Mouse (Mus musculus): Measurements from ENCODE around the gene Sectm1a. TPM values are rescaled to one million over a fixed set of nuclear protein-coding genes. Genes with fewer than 3 reads are reported as not detected.

Sectm1a gene
- polyA plus RNA-seq, 1 experiment from 2014 or later: 0.29 TPM

DNA sequence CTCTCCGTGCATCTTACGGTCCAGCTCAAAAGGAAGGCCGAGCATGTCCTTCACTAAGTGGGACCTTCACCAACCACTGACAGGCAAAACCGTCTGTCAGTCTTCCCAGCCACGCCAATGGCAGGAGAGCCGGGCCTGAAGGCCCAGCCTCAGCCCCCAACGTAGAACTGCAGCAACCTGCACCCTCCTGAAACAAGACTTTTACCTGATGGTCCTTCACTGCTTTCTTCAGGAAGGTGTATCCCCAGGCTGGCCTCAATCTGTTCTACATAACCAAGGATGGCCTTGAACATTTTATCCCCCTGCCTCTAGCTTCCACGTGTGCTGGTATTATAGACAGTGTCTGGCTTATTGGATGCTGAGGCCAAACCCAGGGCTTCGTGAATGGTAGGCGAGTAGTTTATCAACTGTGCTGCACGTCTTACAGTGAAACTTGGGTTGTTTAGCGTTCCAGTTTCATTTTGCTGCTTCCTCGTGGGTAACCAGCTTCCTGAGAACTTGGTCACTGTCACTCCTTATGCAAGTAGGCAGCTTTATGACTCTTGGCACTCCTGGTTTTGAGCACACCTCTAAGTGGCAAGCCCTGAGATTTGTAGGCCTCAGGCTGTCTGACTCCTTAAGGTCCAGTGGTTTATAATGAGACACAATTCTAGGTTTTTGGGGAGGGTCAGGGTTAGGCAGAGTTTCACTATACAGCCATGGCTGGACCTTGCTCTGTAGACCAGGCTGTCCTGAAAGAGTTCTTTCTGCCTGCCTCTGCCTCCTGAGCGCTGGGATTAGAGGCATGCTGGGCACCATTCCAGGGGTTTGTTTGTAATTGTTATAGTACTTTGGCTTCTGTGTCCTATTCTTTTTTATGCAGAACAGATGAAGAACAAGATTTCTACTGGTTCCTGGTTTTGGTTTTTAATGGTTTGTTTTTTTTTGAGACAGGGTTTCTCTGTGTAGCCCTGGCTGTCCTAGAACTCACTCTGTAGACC, 11.9 kb upstream of the Sectm1a start:
- Histone ChIP-seq H3K9me3 (ENCODE audit: low read length) (no peaks in the 10 kb centered on the region), H3K27ac (ENCODE audit: low read length) (no peak overlapping the region), H3K9ac (replicated peaks; ENCODE audit: low read depth) (no peak overlapping the region), H3K36me3 (ENCODE audit: insufficient read depth, low read length) (no peaks in the 10 kb centered on the region), H3K4me1 (ENCODE audit: insufficient read depth, low read depth, low read length) (no peaks in the 10 kb centered on the region), H3K27me3 (replicated peaks; ENCODE audit: insufficient read depth, low read length) (no peaks in the 10 kb centered on the region), H3K4me2 (replicated peaks; ENCODE audit: low read depth, low read length) (no peak overlapping the region), H3K4me3 (ENCODE audit: low read depth, low read length) (no peak overlapping the region)
- ATAC-seq (no peak), DNase-seq (ENCODE audit: low spot score) (no peak)
- TF ChIP-seq EP300 (IDR thresholded peaks at IDR 0.05) (no peak), CTCF (IDR thresholded peaks at IDR 0.05) (no peak)
- 87% methylated on average over 14 of the region's 14 CpGs for WGBS

DNA sequence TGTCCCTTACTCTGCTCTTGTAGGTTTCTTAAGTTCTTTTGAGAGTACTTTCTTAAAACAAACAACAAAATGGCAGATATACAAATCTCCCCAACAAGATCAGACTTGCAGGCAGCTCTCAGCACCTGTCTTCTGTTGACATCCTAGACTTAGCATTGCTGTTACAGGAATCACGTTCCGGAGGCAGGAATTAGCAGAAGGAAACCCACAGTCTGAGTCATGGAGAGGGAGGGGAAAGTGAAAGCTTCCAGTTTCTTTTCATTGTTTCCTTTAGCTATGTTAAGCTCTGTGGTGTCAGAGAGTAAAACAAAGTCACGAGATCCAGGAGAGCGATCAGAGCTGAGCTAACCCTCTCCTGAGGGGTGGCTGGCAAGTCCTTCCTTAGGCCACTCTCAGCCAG, 9.9 kb upstream of the Sectm1a start:
- ATAC-seq (peak; percentile 53), DNase-seq (ENCODE audit: low spot score) (peak; percentile 60)
- no peak overlapping the region for H3K4me2 ChIP-seq (replicated peaks; ENCODE audit: low read depth, low read length)
- H3K36me3 ChIP-seq (ENCODE audit: insufficient read depth, low read length): no peaks in the 10 kb centered on the region
- 43% methylated on average over 4 of the region's 4 CpGs for WGBS
- no peak overlapping the region for H3K9ac ChIP-seq (replicated peaks; ENCODE audit: low read depth)
- no peak for TF ChIP-seq EP300 (IDR thresholded peaks at IDR 0.05)
- TF ChIP-seq CTCF (IDR thresholded peaks at IDR 0.05): no peak
- no peaks in the 10 kb centered on the region for H3K27me3 ChIP-seq (replicated peaks; ENCODE audit: insufficient read depth, low read length)
- H3K9me3 ChIP-seq (ENCODE audit: low read length): no peaks in the 10 kb centered on the region
- H3K27ac ChIP-seq (ENCODE audit: low read length): no peak overlapping the region
- H3K4me3 ChIP-seq (ENCODE audit: low read depth, low read length): no peak overlapping the region
- H3K4me1 ChIP-seq (ENCODE audit: insufficient read depth, low read depth, low read length): no peaks in the 10 kb centered on the region

DNA sequence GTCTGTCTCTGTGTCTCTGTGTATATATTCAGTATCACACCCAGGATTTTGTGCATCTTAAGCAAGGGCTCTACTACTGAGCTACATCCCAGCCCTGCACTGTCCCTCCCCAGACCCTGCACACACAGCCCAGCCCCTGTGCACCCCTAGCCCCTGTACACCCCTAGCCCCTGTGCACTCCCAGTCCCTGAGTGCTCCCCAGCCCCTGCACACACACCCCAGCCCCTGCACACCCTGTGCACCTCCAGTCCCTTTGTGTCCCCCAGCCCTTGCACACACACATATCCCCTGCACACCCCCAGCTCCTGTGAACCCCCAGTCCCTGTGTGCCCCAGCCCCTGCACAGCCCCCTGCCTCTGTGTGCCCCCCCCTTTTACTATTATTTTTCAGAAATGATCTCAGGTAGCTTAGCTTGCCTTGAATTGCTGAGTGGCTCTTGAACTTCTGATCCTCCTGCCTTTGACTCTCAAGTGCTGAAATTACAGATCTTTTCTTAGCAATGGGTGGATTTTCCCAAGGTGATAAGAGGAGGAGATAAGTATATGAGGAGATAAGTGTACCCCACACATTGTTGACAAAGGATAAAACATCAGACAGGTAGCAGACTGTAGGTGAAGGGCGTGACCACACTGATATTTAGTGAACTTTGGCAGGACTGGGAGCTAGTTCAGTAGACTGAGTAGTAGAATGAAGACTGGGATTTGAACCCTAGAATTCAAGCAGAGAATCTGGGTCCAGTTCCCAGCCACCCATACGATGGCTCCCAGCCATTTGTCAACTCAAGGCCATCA, 8.9 kb upstream of the Sectm1a start:
- Histone ChIP-seq H3K27ac (ENCODE audit: low read length) (no peak overlapping the region), H3K9me3 (ENCODE audit: low read length) (no peaks in the 10 kb centered on the region), H3K4me2 (replicated peaks; ENCODE audit: low read depth, low read length) (no peak overlapping the region), H3K36me3 (ENCODE audit: insufficient read depth, low read length) (no peaks in the 10 kb centered on the region), H3K4me3 (ENCODE audit: low read depth, low read length) (no peak overlapping the region), H3K9ac (replicated peaks; ENCODE audit: low read depth) (no peak overlapping the region), H3K27me3 (replicated peaks; ENCODE audit: insufficient read depth, low read length) (no peaks in the 10 kb centered on the region), H3K4me1 (ENCODE audit: insufficient read depth, low read depth, low read length) (no peaks in the 10 kb centered on the region)
- no peak for TF ChIP-seq EP300 (IDR thresholded peaks at IDR 0.05)
- no peak for TF ChIP-seq CTCF (IDR thresholded peaks at IDR 0.05)
- ATAC-seq (no peak), DNase-seq (ENCODE audit: low spot score) (no peak)
- 45% methylated on average over 2 of the region's 2 CpGs for WGBS

DNA sequence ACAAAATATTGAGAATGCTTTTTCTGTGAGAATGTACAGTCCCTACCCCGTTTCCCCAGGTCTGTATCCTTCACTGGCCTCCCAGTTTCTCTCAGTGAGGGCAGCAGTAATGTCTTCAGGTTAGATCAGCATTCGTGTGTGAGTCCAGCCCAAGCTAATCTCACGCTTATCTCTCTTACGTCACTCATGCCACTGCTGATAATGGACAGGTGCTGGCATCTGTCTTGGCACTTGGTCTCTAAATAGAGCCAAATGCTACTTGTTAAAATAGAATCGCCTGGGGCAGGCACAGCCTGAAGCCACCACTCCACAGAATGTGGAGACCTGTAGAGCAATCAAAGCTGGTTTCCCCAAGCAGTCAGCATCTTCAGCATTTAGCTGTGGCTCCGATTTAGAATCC, 8.0 kb upstream of the Sectm1a start:
- Histone ChIP-seq H3K36me3 (ENCODE audit: insufficient read depth, low read length) (no peaks in the 10 kb centered on the region), H3K9me3 (ENCODE audit: low read length) (no peaks in the 10 kb centered on the region), H3K4me1 (ENCODE audit: insufficient read depth, low read depth, low read length) (no peaks in the 10 kb centered on the region), H3K27me3 (replicated peaks; ENCODE audit: insufficient read depth, low read length) (no peaks in the 10 kb centered on the region), H3K27ac (ENCODE audit: low read length) (no peak overlapping the region), H3K4me3 (ENCODE audit: low read depth, low read length) (no peak overlapping the region), H3K9ac (replicated peaks; ENCODE audit: low read depth) (no peak overlapping the region), H3K4me2 (replicated peaks; ENCODE audit: low read depth, low read length) (no peak overlapping the region)
- 50% methylated on average over 6 of the region's 6 CpGs for WGBS
- DNase-seq (ENCODE audit: low spot score) (no peak), ATAC-seq (no peak)
- TF ChIP-seq EP300 (IDR thresholded peaks at IDR 0.05): no peak
- TF ChIP-seq CTCF (IDR thresholded peaks at IDR 0.05): no peak

DNA sequence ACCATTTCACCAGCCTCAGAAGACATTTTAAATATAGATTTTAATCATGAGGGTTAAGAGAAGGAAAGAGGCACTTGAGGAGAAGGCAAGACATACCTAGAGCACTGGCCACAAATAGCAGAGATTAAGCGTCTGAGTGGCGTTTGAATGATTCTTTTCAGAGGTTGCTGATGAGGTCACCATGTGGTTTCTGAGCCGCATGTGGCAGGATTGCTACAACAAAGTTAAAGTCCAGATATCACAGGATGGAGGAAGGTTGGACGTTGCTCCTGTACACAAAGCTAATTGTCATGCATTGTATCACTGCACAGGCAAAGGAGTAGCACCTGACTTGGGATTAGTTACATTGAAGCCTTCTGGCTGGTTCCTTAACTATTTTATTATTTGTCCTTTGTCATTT, 5.3 kb upstream of the Sectm1a start:
- Histone ChIP-seq H3K9me3 (ENCODE audit: low read length) (no peaks in the 10 kb centered on the region), H3K27ac (ENCODE audit: low read length) (no peak overlapping the region), H3K27me3 (replicated peaks; ENCODE audit: insufficient read depth, low read length) (no peaks in the 10 kb centered on the region), H3K4me3 (ENCODE audit: low read depth, low read length) (no peak overlapping the region), H3K4me1 (ENCODE audit: insufficient read depth, low read depth, low read length) (no peaks in the 10 kb centered on the region), H3K9ac (replicated peaks; ENCODE audit: low read depth) (no peak overlapping the region), H3K36me3 (ENCODE audit: insufficient read depth, low read length) (no peaks in the 10 kb centered on the region), H3K4me2 (replicated peaks; ENCODE audit: low read depth, low read length) (no peak overlapping the region)
- ATAC-seq: peak; percentile 30; the same call in 1 of the 2 replicates
- peak; percentile 51 for DNase-seq (ENCODE audit: low spot score)
- WGBS: 38% methylated on average over 4 of the region's 4 CpGs
- no peak for TF ChIP-seq EP300 (IDR thresholded peaks at IDR 0.05)
- TF ChIP-seq CTCF (IDR thresholded peaks at IDR 0.05): no peak

- WGBS: 50% methylated on average over 5 of the region's 5 CpGs
- no peak for ATAC-seq
- Histone ChIP-seq H3K9me3 (ENCODE audit: low read length) (no peaks in the 10 kb centered on the region), H3K36me3 (ENCODE audit: insufficient read depth, low read length) (no peaks in the 10 kb centered on the region), H3K27ac (ENCODE audit: low read length) (no peak overlapping the region), H3K4me1 (ENCODE audit: insufficient read depth, low read depth, low read length) (no peaks in the 10 kb centered on the region), H3K9ac (replicated peaks; ENCODE audit: low read depth) (no peak overlapping the region), H3K4me2 (replicated peaks; ENCODE audit: low read depth, low read length) (no peak overlapping the region), H3K27me3 (replicated peaks; ENCODE audit: insufficient read depth, low read length) (no peaks in the 10 kb centered on the region), H3K4me3 (ENCODE audit: low read depth, low read length) (no peak overlapping the region)
- peak; percentile 9 for DNase-seq (ENCODE audit: low spot score)
- no peak for TF ChIP-seq CTCF (IDR thresholded peaks at IDR 0.05)
- TF ChIP-seq EP300 (IDR thresholded peaks at IDR 0.05): no peak
Observed at GRCm38 (mm10) chr11:121085181-121085580, 4.2 kb upstream of the Sectm1a start.
